Mouse (Mus musculus): ENCODE results near the gene Fbxl16.
A peak's percentile ranks its signal among the peaks of the same experiment; 100 is the strongest.

Fbxl16 gene

DNA sequence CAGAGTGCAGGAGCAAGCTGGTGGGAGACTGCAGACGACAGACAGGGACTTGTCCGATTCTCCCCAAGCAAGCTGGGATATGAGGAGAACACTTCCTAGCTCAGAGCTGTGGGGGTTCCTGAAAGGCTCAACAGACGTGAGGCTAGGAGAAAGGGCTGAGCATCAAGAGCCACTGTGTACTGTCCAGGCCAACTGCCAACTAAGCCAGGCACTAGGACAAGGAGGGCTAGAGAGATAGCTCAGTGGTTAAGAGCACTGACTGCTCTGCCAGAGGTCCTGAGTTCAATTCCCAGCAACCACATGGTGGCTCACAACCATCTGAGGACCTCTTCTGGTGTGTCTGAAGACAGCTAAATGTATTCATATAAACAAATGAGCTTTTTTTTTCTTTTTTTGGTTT is 33.6 kb downstream of the Fbxl16 start:
- DNase-seq (ENCODE audit: low spot score in 2 of 2) = no peak

- DNase-seq (ENCODE audit: low spot score in 2 of 2) = no peak
Measured at GRCm38 (mm10) chr17:25843122-25843521, 34.2 kb downstream of the Fbxl16 start.

DNA sequence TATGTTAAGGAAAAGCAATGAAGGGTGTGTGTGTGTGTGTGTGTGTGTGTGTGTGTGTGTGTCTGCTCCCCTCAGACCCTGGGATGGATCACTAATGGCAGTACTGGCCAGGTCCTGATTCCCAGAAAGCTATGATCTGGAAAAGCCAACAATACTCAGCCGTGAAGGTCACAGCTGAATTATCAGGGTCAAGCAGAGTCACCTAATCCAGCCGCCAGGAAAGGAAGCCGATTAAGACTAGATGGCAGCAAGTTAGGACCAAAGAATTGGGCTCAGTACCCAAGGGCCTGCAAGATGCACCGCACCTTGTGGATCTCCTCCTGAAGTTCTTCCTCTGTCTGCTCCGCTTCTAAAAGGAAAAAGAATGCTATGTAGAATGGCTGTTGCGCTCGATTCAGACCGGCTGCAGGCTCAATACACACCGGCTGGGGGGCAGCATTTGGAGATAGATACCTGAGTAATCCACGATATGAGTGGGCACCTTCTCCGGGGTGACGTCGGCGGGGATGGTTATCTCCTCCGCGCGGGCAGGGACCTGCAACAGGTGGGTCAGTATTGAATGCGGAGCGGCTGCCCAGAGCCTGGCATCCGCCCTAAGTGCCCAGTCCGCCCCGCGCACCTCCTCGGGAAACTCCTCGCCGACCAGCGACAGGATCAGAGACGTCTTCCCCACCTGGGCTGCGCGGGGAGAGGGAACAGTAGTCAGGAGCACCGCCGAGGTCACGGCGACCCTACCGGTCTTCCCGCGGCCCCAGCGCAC is 34.9 kb downstream of the Fbxl16 start:
- DNase-seq (ENCODE audit: low spot score in 2 of 2) = peak in 1 of 2 experiments; percentile 35

- peak; percentile 97 for DNase-seq (ENCODE audit: low spot score in 2 of 2)
Measured at GRCm38 (mm10) chr17:25844396-25844901, 35.6 kb downstream of the Fbxl16 start, which contains the start of gene Rhot2. Gene Rhot2, minus strand, starts transcription at chr17:25844851.

- no peak for DNase-seq (ENCODE audit: low spot score in 2 of 2)
Measured at GRCm38 (mm10) chr17:25860229-25860628, 51.3 kb downstream of the Fbxl16 start.

DNA sequence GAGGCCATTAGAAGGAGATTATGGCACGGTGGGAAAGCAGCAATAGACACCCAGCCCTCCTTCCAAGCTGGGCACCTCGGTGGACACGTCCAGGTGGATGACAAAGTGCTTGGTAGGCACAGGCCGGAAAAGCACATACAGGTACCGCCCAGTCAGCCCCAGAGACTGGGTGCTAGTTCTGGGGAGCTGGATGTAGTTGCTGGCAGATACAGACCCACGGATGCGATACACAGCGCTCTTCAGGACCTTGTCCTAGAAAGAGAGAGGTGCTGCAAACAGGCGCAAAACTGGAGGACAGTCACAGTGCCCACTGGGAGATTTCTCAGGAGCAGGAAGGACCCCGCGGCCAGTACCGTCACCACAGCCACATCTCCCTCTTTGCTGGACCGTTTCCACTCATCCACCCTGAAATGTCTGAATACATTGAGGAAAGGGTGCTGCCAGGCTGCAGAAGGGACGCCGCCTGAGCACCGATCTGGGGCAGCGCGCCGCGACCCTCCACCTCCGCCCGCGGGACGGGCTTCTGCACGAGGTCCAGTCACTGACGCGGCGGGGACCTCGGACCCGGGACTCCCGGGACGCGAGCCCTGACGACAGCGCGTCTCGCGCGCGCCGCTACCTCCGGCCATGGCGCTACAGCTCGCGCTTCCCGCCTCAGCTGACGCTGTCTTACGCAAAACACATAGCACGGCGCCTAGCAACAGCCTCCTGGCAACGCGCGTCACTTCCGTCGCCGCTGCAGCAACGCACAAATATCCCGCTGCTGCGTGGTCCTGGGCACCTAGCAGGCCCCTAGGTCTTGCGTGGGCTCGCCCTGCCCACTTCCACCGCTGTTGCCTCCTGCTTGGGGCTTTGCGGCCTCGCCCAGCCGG is 52.2 kb downstream of the Fbxl16 start, which contains the start of gene Wdr90:
TSS of gene Wdr90 (minus strand) at position 670 of the 872 bp plus-strand sequence.
- DNase-seq (ENCODE audit: low spot score in 2 of 2) = peak; percentile 91

- DNase-seq (ENCODE audit: low spot score in 2 of 2) = no peak
Measured at GRCm38 (mm10) chr17:25861704-25862612, 53.1 kb downstream of the Fbxl16 start.

- no peak for DNase-seq (ENCODE audit: low spot score in 2 of 2)
Measured at GRCm38 (mm10) chr17:25863681-25864080, 54.8 kb downstream of the Fbxl16 start.

DNA sequence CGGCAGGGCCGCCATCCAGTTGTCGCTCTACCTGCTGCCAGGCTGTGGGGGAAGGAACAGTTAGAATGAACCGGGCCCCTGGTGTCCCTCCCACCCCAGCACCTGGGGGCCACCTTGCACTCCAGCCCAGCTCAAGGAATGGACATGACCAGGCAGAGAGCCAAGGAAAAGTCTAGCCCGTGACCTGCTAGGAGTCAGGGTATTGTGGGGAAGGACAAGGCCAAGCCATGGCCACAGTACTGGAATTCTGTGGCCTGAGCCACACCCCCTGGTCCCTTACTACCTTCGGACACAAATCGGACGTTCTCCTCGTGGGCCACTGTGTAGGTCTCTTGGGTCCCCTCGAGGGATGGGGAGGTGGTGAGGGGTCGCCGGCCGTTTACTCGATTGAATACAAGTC is 55.4 kb downstream of the Fbxl16 start:
- DNase-seq (ENCODE audit: low spot score in 2 of 2) = no peak

- DNase-seq (ENCODE audit: low spot score in 2 of 2) = no peak
Measured at GRCm38 (mm10) chr17:25865288-25865687, 56.4 kb downstream of the Fbxl16 start.

- no peak for DNase-seq (ENCODE audit: low spot score in 2 of 2)
Measured at GRCm38 (mm10) chr17:25866172-25866571, 57.3 kb downstream of the Fbxl16 start.

- no peak for DNase-seq (ENCODE audit: low spot score in 2 of 2)
Measured at GRCm38 (mm10) chr17:25867509-25867835, 58.6 kb downstream of the Fbxl16 start.

DNA sequence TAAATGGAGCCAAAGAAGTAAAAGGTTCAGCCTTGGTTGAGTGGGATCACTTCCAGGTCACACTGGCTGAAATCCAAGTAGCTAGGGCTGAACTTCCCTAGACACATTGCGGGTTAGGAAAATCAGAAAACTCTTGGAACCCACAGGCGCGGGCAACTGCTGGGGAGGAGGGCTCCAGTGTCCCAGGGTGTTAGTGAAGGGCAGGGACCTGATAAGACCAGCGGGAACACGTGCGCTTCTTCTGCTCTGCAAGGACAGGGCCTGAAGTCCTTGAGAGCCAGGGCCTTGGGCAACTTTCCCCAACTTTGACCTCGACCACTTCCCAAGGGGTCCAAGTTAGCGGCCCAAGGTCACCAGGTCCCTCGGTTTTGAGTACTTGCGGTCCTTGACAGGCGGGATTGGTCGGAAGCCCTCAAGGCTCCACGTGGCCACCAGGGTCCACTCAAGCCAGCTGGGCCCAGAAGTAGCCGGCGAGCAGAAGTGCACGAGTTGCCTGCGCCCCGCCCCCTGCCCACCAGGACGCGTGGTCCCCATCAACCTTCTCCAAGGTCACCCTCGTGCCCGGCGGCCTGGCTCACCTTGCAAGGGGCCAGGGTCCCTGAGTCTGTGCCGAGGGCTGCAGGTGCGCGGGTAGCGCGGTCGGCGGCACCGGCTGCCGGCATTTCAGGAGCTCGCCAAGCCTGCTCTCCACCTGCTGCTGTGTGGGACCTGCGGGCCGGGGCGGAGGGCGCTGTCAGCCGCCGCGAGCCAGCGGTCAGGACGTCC is 59.1 kb downstream of the Fbxl16 start:
- peak; percentile 20 to 24 for DNase-seq (ENCODE audit: low spot score in 2 of 2)

GRCm38 (mm10) chr17:25868601-25869191 is 59.8 kb downstream of the Fbxl16 start, which contains the start of gene Mcrip2:
Gene Mcrip2, minus strand, starts transcription at chr17:25868764.
- DNase-seq (ENCODE audit: low spot score in 2 of 2) = peak; percentile 71 to 74

DNA sequence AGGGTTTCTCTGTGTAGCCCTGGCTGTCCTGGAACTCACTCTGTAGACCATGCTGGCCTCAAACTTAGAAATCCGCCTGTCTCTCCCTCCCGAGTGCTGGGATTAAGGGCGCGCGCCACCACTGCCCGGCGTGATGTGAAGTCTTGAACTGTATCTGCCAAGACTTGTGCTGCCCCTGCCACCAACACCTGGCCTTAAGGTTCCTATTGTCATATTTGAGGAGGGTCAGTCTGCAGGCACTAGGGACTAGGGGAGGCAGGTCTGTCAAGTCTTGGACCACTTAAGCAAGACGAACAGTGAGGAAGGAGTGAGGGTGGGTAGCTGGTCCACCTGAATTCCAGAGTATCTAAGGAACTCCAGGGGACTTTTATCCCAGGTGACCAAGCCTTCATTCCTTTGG is 60.6 kb downstream of the Fbxl16 start:
- DNase-seq (ENCODE audit: low spot score in 2 of 2) = no peak

DNA sequence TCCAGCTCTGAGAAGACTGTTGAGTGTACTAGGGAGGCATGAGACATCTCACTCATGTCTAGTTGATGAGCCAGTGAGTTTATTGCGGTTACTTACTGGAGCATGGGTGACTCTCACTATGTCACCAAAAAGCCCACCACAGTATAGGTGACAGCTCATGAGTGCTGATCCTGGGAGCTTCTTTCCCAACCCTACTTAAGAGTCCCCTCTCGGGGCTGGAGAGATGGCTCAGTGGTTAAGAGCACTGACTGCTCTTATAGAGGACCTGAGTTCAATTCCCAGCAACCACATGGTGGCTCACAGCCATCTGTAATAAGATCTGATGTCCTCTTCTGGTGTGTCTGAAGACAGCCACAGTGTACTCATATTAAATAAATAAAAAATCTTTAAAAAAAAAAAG is 61.1 kb downstream of the Fbxl16 start:
- no peak for DNase-seq (ENCODE audit: low spot score in 2 of 2)

Data from spleen, postnatal 36 days (tissue).